Mouse (Mus musculus) forebrain, embryonic 16.5 days (tissue): ENCODE data around the gene Olfr1243. TPM values are rescaled to one million over a fixed set of nuclear protein-coding genes. Genes with fewer than 3 reads are reported as not detected.
"Not testable (repeated sequence)": the region's sequence is repeated elsewhere in the genome, so short reads cannot be mapped to it uniquely, and the experiment has no call there.

ENCODE experiments used
- ATAC-seq: fragments of 200-750 bp; cut with Nextera tagmentation; 2 replicates; pipeline ENCODE4 v1.8.0; 2017; ENCODE audit warnings: mild to moderate bottlenecking, moderate library complexity
- H3K27ac ChIP-seq: fragments of 300-500 bp; sonication (generic); 2 replicates; pipeline ENCODE4 v1.5.1; 2014; ENCODE audit warnings: low read length, control low read depth
- H3K27me3 ChIP-seq: fragments of 300-500 bp; sonication (generic); replicated peaks from 2 replicates; pipeline ENCODE4 v1.6.1; 2014; ENCODE audit warnings: low read length; ENCODE audit not compliant: control insufficient read depth, insufficient read depth
- H3K36me3 ChIP-seq: fragments of 300-500 bp; sonication (generic); 2 replicates; pipeline ENCODE4 v1.6.1; 2014; ENCODE audit not compliant: control insufficient read depth, insufficient read depth
- H3K4me1 ChIP-seq: fragments of 300-500 bp; sonication (generic); replicated peaks from 2 replicates; pipeline ENCODE4 v1.6.1; 2014; ENCODE audit warnings: low read length; ENCODE audit not compliant: control insufficient read depth, insufficient read depth
- H3K4me2 ChIP-seq: fragments of 300-500 bp; sonication (generic); 2 replicates; pipeline ENCODE4 v1.6.1; 2014; ENCODE audit warnings: mild to moderate bottlenecking, low read length, control low read depth
- H3K4me3 ChIP-seq: fragments of 300-500 bp; sonication (generic); replicated peaks from 2 replicates; pipeline ENCODE4 v1.5.1; 2014; ENCODE audit warnings: mild to moderate bottlenecking, low read length, control low read depth
- H3K9ac ChIP-seq: fragments of 300-500 bp; sonication (generic); replicated peaks from 2 replicates; pipeline ENCODE4 v1.6.1; 2014; ENCODE audit warnings: low read depth, low read length, control low read depth
- H3K9me3 ChIP-seq: fragments of 300-500 bp; sonication (generic); 2 replicates; pipeline ENCODE4 v1.6.1; 2016; ENCODE audit warnings: low read length; ENCODE audit not compliant: control insufficient read depth
- WGBS: fragments of 180-500 bp; shearing (Covaris S2); extraction: QIAGEN DNeasy Blood & Tissue Kit; methylation state at CpG from one replicate; pipeline ENCODE4 v1.1.7; 2014; 5-methylcytosine and 5-hydroxymethylcytosine counted together
- polyA plus RNA-seq: library from polyadenylated mRNA; unstranded; fragments of >200 nt; fragmentation: Nextera tagmentation; extraction: Ambion mirVana; gene quantifications from 2 replicates; pipeline ENCODE4 v1.2.1, GENCODE M21; 2015

Olfr1243 gene
- not detected in 2 replicates for polyA plus RNA-seq

GRCm38 (mm10) chr2:89531387-89531786 is at the start of gene Olfr1243:
Olfr1243 (minus strand) TSS chr2:89531487.
- Histone ChIP-seq H3K4me3 (no peak within 1 kb of the TSS), H3K36me3 (no peaks in the 10 kb centered on the region), H3K27me3 (no peaks in the 10 kb centered on the region), H3K9me3 (no peaks in the 10 kb centered on the region), H3K4me1 (no peaks in the 10 kb centered on the region), H3K9ac (no peak within 1 kb of the TSS), H3K27ac (no peak within 1 kb of the TSS), H3K4me2 (no peak within 1 kb of the TSS)
- ATAC-seq = no peak
- 83% methylated on average over 1 of the region's 1 CpGs for WGBS

DNA sequence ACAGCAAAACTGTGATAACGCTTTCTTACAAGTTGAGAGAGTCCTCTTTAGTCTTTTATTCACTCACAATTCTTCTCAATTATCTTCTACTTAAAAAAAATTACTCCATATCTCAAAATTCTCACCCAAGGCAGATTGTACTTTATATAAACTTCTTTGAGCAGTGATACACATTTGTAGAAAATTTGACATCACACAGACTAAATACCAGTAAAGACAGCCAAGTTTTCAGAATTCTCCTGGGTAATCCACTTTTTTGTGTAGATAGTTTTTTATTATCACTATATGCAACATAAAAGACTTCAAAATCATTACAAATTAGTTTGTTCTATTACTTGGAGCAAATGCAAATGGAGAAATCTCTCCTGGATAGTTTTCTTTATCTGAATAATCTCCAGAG is 47.1 kb upstream of the Olfr1243 start, which contains the start of gene Olfr1245:
Gene Olfr1245 (minus strand): TSS at position 101 of the 400 bp plus-strand sequence.
- no peak within 1 kb of the TSS for H3K9ac ChIP-seq
- 90% methylated on average over 1 of the region's 1 CpGs for WGBS
- no peak within 1 kb of the TSS for H3K4me3 ChIP-seq

DNA sequence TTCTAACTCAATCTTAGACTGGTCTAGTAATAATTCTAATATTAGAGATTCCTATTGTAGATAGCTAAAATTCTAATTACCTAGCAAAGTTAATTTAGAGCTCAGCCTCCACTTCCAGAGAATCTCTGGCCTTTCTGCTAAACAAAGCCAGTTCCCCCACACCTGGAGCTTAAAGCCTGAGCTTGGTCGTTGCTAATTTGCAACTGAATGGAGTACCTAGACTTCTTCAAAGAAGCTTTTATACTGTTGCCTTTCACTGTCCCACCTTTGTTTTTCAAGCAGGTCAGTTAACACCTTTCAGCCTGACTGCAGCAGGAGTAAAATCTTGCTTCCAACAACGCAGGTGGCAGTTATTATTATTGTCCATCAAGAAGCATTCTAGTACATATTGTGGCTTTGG is 31.4 kb upstream of the Olfr1243 start:
- H3K27me3 ChIP-seq, ATAC-seq, H3K4me1 ChIP-seq, H3K9me3 ChIP-seq, H3K27ac ChIP-seq, H3K36me3 ChIP-seq, H3K9ac ChIP-seq, H3K4me2 ChIP-seq, H3K4me3 ChIP-seq: not testable (repeated sequence)
- whole genome bisulfite sequencing = 38% methylated on average over 2 of the region's 2 CpGs

More for the DNA sequence above, 47.1 kb upstream of the Olfr1243 start, which contains the start of gene Olfr1245:
- H3K9me3 ChIP-seq = no peaks in the 10 kb centered on the region; the same call in 1 of the 2 replicates
- no peaks in the 10 kb centered on the region for H3K27me3 ChIP-seq
- H3K4me2 ChIP-seq = no peak within 1 kb of the TSS
- no peaks in the 10 kb centered on the region for H3K36me3 ChIP-seq
- H3K4me1 ChIP-seq = no peaks in the 10 kb centered on the region
- no peak for ATAC-seq
- no peak within 1 kb of the TSS for H3K27ac ChIP-seq

DNA sequence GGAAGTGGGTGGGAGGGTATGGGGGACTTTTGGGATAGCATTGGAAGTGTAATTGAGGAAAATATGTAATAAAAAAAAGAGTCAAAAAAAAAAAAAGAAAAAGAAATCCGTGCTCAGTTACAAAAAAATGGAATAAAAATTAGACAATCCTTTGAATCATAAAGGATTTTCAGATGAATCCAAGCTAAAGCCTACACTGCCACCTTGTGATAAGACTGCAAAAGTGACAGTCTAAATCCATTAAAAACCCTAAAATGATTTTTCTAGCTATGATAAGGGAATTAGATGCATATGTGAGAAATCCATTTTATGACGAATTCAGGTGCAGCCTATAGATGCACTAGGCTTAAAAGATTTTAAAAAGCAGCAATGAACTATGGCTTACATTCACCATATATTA is 13.2 kb upstream of the Olfr1243 start:
- Histone ChIP-seq H3K9me3 (no peaks in the 10 kb centered on the region), H3K36me3 (no peaks in the 10 kb centered on the region), H3K4me2 (no peak overlapping the region), H3K9ac (no peak overlapping the region), H3K4me1 (no peaks in the 10 kb centered on the region), H3K27ac (no peak overlapping the region), H3K27me3 (no peaks in the 10 kb centered on the region), H3K4me3 (no peak overlapping the region)
- ATAC-seq = no peak
- 57% methylated on average over 2 of the region's 2 CpGs for WGBS

DNA sequence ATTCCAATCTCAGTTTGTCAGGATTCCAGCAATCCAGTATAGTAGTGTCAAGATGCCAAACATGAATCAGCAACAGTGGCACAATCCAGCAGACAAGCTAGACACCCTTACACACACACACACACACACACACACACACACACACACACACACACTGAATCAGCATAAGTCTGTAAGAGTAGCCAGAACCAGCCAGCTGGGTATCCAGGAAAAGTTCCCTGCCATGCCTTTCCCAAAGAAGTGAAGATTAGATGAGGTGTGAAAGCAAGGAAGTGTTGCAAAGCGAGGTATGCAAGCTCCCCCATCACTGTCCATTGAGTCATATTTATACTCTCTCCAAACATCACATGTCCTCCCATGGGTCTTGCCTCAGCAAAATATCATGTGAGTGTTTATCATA is 8.6 kb upstream of the Olfr1243 start:
- WGBS = 90% methylated on average over 1 of the region's 1 CpGs
- Histone ChIP-seq H3K4me1 (no peaks in the 10 kb centered on the region), H3K27me3 (no peaks in the 10 kb centered on the region), H3K4me3 (no peak overlapping the region), H3K27ac (no peak overlapping the region), H3K36me3 (no peaks in the 10 kb centered on the region), H3K9me3 (no peaks in the 10 kb centered on the region), H3K9ac (no peak overlapping the region), H3K4me2 (no peak overlapping the region)
- ATAC-seq = no peak

- H3K36me3 ChIP-seq = no peaks in the 10 kb centered on the region
- H3K9ac ChIP-seq = no peak within 1 kb of the TSS
- H3K4me2 ChIP-seq = no peak within 1 kb of the TSS
- H3K27me3 ChIP-seq = no peaks in the 10 kb centered on the region
- no peak within 1 kb of the TSS for H3K27ac ChIP-seq
- no peak for ATAC-seq
- no peaks in the 10 kb centered on the region for H3K9me3 ChIP-seq
- no peaks in the 10 kb centered on the region for H3K4me1 ChIP-seq
- no peak within 1 kb of the TSS for H3K4me3 ChIP-seq
- WGBS = 84% methylated on average over 1 of the region's 1 CpGs
Observed at GRCm38 (mm10) chr2:89498235-89498634, 33.1 kb downstream of the Olfr1243 start, which contains the start of gene Olfr1242. Olfr1242 (minus strand) TSS chr2:89498335.

GRCm38 (mm10) chr2:89487026-89487425 is 44.3 kb downstream of the Olfr1243 start, which contains the start of gene Olfr1241:
Olfr1241 (minus strand) TSS chr2:89487126.
- H3K9me3 ChIP-seq = no peaks in the 10 kb centered on the region
- no peaks in the 10 kb centered on the region for H3K4me1 ChIP-seq
- H3K4me3 ChIP-seq = no peak within 1 kb of the TSS
- H3K9ac ChIP-seq = no peak within 1 kb of the TSS
- H3K36me3 ChIP-seq = no peaks in the 10 kb centered on the region
- no peak for ATAC-seq
- H3K27ac ChIP-seq = no peak within 1 kb of the TSS
- H3K27me3 ChIP-seq = no peaks in the 10 kb centered on the region
- no peak within 1 kb of the TSS for H3K4me2 ChIP-seq

Other genes starting within 250 kb of the Olfr1243 start
- not detected in 2 replicates for gene Olfr1229, start 243.5 kb downstream of the Olfr1243 start, polyA plus RNA-seq
- not detected in 2 replicates for gene Olfr1230, start 234.2 kb downstream of the Olfr1243 start, polyA plus RNA-seq
- not detected in 2 replicates for gene Olfr1231, start 224.4 kb downstream of the Olfr1243 start, polyA plus RNA-seq
- gene Olfr1232, start 201.8 kb downstream of the Olfr1243 start, polyA plus RNA-seq = not detected in 2 replicates
- gene Olfr1233, start 189.1 kb downstream of the Olfr1243 start, polyA plus RNA-seq = not detected in 2 replicates
- gene Olfr1234, start 166.6 kb downstream of the Olfr1243 start, polyA plus RNA-seq = not detected in 2 replicates
- gene Olfr1238, start 121.8 kb downstream of the Olfr1243 start, polyA plus RNA-seq = not detected in 2 replicates
- gene Olfr1239, start 111.1 kb downstream of the Olfr1243 start, polyA plus RNA-seq = not detected in 2 replicates
- gene Olfr1240, start 88.5 kb downstream of the Olfr1243 start, polyA plus RNA-seq = not detected in 2 replicates
- not detected in 2 replicates for gene Olfr1241, start 44.4 kb downstream of the Olfr1243 start, polyA plus RNA-seq
- gene Olfr1242, start 33.2 kb downstream of the Olfr1243 start, polyA plus RNA-seq = not detected in 2 replicates
- not detected in 2 replicates for gene Olfr1245, start 47.0 kb upstream of the Olfr1243 start, polyA plus RNA-seq
- not detected in 2 replicates for gene Olfr1246, start 61.7 kb upstream of the Olfr1243 start, polyA plus RNA-seq
- gene Olfr1247, start 82.6 kb upstream of the Olfr1243 start, polyA plus RNA-seq = not detected in 2 replicates
- not detected in 2 replicates for gene Olfr1248, start 86.8 kb upstream of the Olfr1243 start, polyA plus RNA-seq
- not detected in 2 replicates for gene Olfr1249, start 103.5 kb upstream of the Olfr1243 start, polyA plus RNA-seq
- gene Olfr1250, start 130.0 kb upstream of the Olfr1243 start, polyA plus RNA-seq = not detected in 2 replicates
- not detected in 2 replicates for gene Olfr1251, start 140.4 kb upstream of the Olfr1243 start, polyA plus RNA-seq
- gene Olfr1252, start 193.5 kb upstream of the Olfr1243 start, polyA plus RNA-seq = not detected in 2 replicates
- gene Olfr1253, start 225.6 kb upstream of the Olfr1243 start, polyA plus RNA-seq = not detected in 2 replicates